In genomic region chr2:31787029-31787428, GRCm38 (mm10) we compare ENCODE assay signal across 8 mouse cellular contexts. TPM values are rescaled to one million over a fixed set of nuclear protein-coding genes. Genes with fewer than 3 reads are reported as not detected.
A peak's percentile ranks its signal among the peaks of the same experiment; 100 is the strongest.
DNase-seq lines count a peak whose midpoint lies in the region; TF ChIP-seq lines count a peak whose summit lies in the region.
"Had no signal": no experiment of that assay in that cellular context is flagged by ENCODE, and none has a peak within 500 bp of the region (broad histone marks: within the 10 kb centered on the region; RNA-seq: fewer than 3 reads in every experiment).

No protein-coding gene starts in this region.

- no peak for TF ChIP-seq POLR2A in cerebellum, adult 2 months (IDR thresholded peaks at IDR 0.05; ENCODE audit: borderline replicate concordance, insufficient read depth, low read length)

- 16% methylated on average over 7 of the region's 7 CpGs for WGBS in cerebellum, adult 2 months

- TF ChIP-seq CTCF in cerebellum, adult 2 months (IDR thresholded peaks at IDR 0.05; ENCODE audit: borderline replicate concordance, insufficient read depth, low read depth, low read length) = peak; percentile 90

- peak; percentile 71 for DNase-seq in A20 (ENCODE audit: low read depth, low spot score)
- peak; percentile 76 for DNase-seq in ES-CJ7 (ENCODE audit: low read depth, low spot score)
- DNase-seq in cerebellum, adult 2 months = peak; percentile 73 to 82
- DNase-seq in gastrocnemius, postnatal 10 days = peak; percentile 91
- peak; percentile 58 to 84 for DNase-seq in layer of hippocampus, adult 18-20 months (ENCODE audit: low spot score in 2 of 2)
- DNase-seq in lung, postnatal 10 days = peak; percentile 87
- DNase-seq in right cerebral cortex, postnatal 4 days = peak; percentile 91

- H3K4me3 ChIP-seq in cerebellum, adult 2 months (replicated peaks; ENCODE audit: insufficient read depth, low read depth, low read length) = no peak overlapping the region
- H3K4me3 ChIP-seq: heart, embryonic 15.5 days had no signal

- peaks cover 7% of the 10 kb centered on the region for H3K4me1 ChIP-seq in cerebellum, adult 2 months (ENCODE audit: control insufficient read depth, insufficient read depth, low read length)
- H3K4me1 ChIP-seq: heart, embryonic 15.5 days had no signal

- H3K27ac ChIP-seq in cerebellum, adult 2 months (ENCODE audit: insufficient read depth, low read length) = no peak overlapping the region
- H3K27ac ChIP-seq: heart, embryonic 15.5 days had no signal

- no peaks in the 10 kb centered on the region for H3K27me3 ChIP-seq in cerebellum, adult 2 months (ENCODE audit: control insufficient read depth, insufficient read depth, low read length)
- H3K27me3 ChIP-seq: heart, embryonic 15.5 days had no signal

RNA-seq across cellular contexts. Expression of gene Qrfp, which starts 23.4 kb away (rescaled TPM):
- not detected in 2 replicates for polyA plus RNA-seq in cerebellum, adult 2 months (2012; rRNA removed)
- not detected for total RNA-seq in gastrocnemius, postnatal 10 days (2021)
- not detected for total RNA-seq in layer of hippocampus, adult 18-20 months (2021)

RNA-seq across cellular contexts. Expression of gene Fibcd1, which starts 58.8 kb away (rescaled TPM):
- polyA plus RNA-seq in cerebellum, adult 2 months (2012; rRNA removed) = 1.3 and 1.5 TPM in 2 replicates
- total RNA-seq in gastrocnemius, postnatal 10 days (2021) = under 1 TPM in 1 of 2 experiments, not detected in 1; 0.05 TPM
- total RNA-seq in layer of hippocampus, adult 18-20 months (2021) = 100 to 1,000 TPM; 121 to 127 TPM
- polyA plus RNA-seq: heart, embryonic 15.5 days had no signal

Comparison
In these comparisons a context has a peak if more than half of its experiments do, and no peak if none do; other contexts are left out.
1. RNA of gene Fibcd1, which starts 58.8 kb away (total RNA-seq): 121 to 127 TPM in layer of hippocampus, adult 18-20 months; 0.05 TPM in gastrocnemius, postnatal 10 days; every median in the first group is over 100 times any median in the second.
2. Peak in every context shown above with its lines, with median percentiles within 50 percentile points of each other: DNase-seq.